Mouse (Mus musculus) liver, adult 2 months (tissue): ENCODE data around the gene Cygb. TPM values are rescaled to one million over a fixed set of nuclear protein-coding genes. Genes with fewer than 3 reads are reported as not detected.
A peak's percentile ranks its signal among the peaks of the same experiment; 100 is the strongest.

ENCODE experiments used
- DNase-seq: peaks from one replicate; pipeline ENCODE4 v3.0.0-alpha.2; 2011; ENCODE audit warnings: low read depth, low spot score; ENCODE audit errors: extremely low read depth
- H3K27ac ChIP-seq: fragments of 200-500 bp; replicated peaks from 2 replicates; pipeline ENCODE4 v1.5.1; 2012; ENCODE audit warnings: low read depth, mild to moderate bottlenecking, control low read depth, inconsistent platforms, low read length; ENCODE audit not compliant: insufficient read depth
- H3K27me3 ChIP-seq: fragments of 200-500 bp; 2 replicates; pipeline ENCODE4 v1.6.1; 2012; ENCODE audit warnings: mild to moderate bottlenecking, moderate library complexity, low read length, inconsistent platforms; ENCODE audit not compliant: control insufficient read depth, insufficient read depth
- H3K36me3 ChIP-seq: fragments of 200-500 bp; 2 replicates; pipeline ENCODE4 v1.6.1; 2012; ENCODE audit warnings: low read length, inconsistent platforms; ENCODE audit not compliant: control insufficient read depth, insufficient read depth
- H3K4me1 ChIP-seq: fragments of 200-500 bp; 2 replicates; pipeline ENCODE4 v1.6.1; 2011; ENCODE audit warnings: low read length; ENCODE audit not compliant: control insufficient read depth, insufficient read depth
- H3K4me3 ChIP-seq: fragments of 200-500 bp; 2 replicates; pipeline ENCODE4 v1.5.1; 2011; ENCODE audit warnings: low read depth, mild to moderate bottlenecking, control low read depth, low read length, moderate library complexity; ENCODE audit not compliant: insufficient read depth
- H3K79me2 ChIP-seq: fragments of 200-500 bp; 2 replicates; pipeline ENCODE4 v1.6.1; 2012; ENCODE audit warnings: inconsistent platforms, mild to moderate bottlenecking, low read length, moderate library complexity; ENCODE audit not compliant: control insufficient read depth, insufficient read depth
- H3K9ac ChIP-seq: fragments of 200-500 bp; 2 replicates; pipeline ENCODE4 v1.6.1; 2012; ENCODE audit warnings: low read depth, mild to moderate bottlenecking, control low read depth, inconsistent platforms, low read length
- CTCF ChIP-seq: fragments of 200-500 bp; IDR thresholded peaks from 2 replicates; pipeline ENCODE4 v1.5.1; 2011; ENCODE audit warnings: low read depth, low read length, control low read depth
- POLR2A ChIP-seq: fragments of 200-500 bp; IDR thresholded peaks from 2 replicates; pipeline ENCODE4 v1.6.1; 2011; ENCODE audit warnings: low read length, control low read depth; ENCODE audit not compliant: insufficient read depth; ENCODE audit errors: extremely low read depth
- WGBS: fragments of 180-500 bp; shearing (Covaris S2); methylation state at CpG from one replicate; pipeline ENCODE4 v1.1.7; 2018; 5-methylcytosine and 5-hydroxymethylcytosine counted together
- polyA plus RNA-seq: library from polyadenylated mRNA; depleted of rRNA; stranded (reverse); fragments of >200 nt; gene quantifications from 2 replicates; pipeline ENCODE4 v1.2.3, GENCODE M21; 2012
- total RNA-seq: library from RNA; depleted of rRNA; stranded (reverse); fragments of >200 nt; gene quantifications from 2 replicates; pipeline ENCODE4 v1.2.3, GENCODE M21; 2014

Cygb gene
- total and polyA plus RNA-seq, 2 experiments: 2.6 to 5.6 TPM

- Histone ChIP-seq H3K79me2 (no peaks in the 10 kb centered on the region), H3K27me3 (no peaks in the 10 kb centered on the region), H3K4me1 (no peaks in the 10 kb centered on the region), H3K4me3 (no peak overlapping the region), H3K36me3 (no peaks in the 10 kb centered on the region), H3K9ac (no peak overlapping the region), H3K27ac (no peak overlapping the region)
- DNase-seq: no peak
- TF ChIP-seq POLR2A: no peak
- TF ChIP-seq CTCF: no peak
- 82% methylated on average over 6 of the region's 6 CpGs for WGBS
These were observed 24.6 kb downstream of the Cygb start for GRCm38 (mm10) chr11:116629472-116629871.

GRCm38 (mm10) chr11:116628712-116629111 is 25.4 kb downstream of the Cygb start:
- peak; percentile 69 for DNase-seq
- TF ChIP-seq CTCF (peak; percentile 76), POLR2A (no peak)
- Histone ChIP-seq H3K79me2 (no peaks in the 10 kb centered on the region), H3K4me3 (no peak overlapping the region), H3K27me3 (no peaks in the 10 kb centered on the region), H3K27ac (no peak overlapping the region), H3K9ac (no peak overlapping the region), H3K36me3 (no peaks in the 10 kb centered on the region), H3K4me1 (no peaks in the 10 kb centered on the region)
- 55% methylated on average over 9 of the region's 9 CpGs for WGBS

GRCm38 (mm10) chr11:116627072-116628020 is 26.8 kb downstream of the Cygb start:
- Histone ChIP-seq H3K4me1 (peaks cover 7% of the 10 kb centered on the region), H3K79me2 (no peaks in the 10 kb centered on the region; the same call in 1 of the 2 replicates), H3K27me3 (no peaks in the 10 kb centered on the region), H3K36me3 (no peaks in the 10 kb centered on the region), H3K9ac (no peak overlapping the region), H3K4me3 (no peak overlapping the region), H3K27ac (no peak overlapping the region)
- DNase-seq: peak; percentile 33
- WGBS: 38% methylated on average over 10 of the region's 10 CpGs
- peak; percentile 51; the same call in 1 of the 2 replicates for TF ChIP-seq CTCF
- no peak for TF ChIP-seq POLR2A

GRCm38 (mm10) chr11:116626299-116627071 is 27.6 kb downstream of the Cygb start, which contains the start of gene Rhbdf2:
Rhbdf2 (minus strand) TSS chr11:116627019.
- Histone ChIP-seq H3K4me3 (no peak within 1 kb of the TSS), H3K36me3 (no peaks in the 10 kb centered on the region), H3K27me3 (no peaks in the 10 kb centered on the region), H3K9ac (no peak within 1 kb of the TSS), H3K27ac (no peak within 1 kb of the TSS), H3K4me1 (peaks cover 15% of the 10 kb centered on the region), H3K79me2 (no peaks in the 10 kb centered on the region; the same call in 1 of the 2 replicates)
- DNase-seq: no peak
- TF ChIP-seq POLR2A (no peak), CTCF (no peak)
- 84% methylated on average over 10 of the region's 10 CpGs for WGBS

GRCm38 (mm10) chr11:116625081-116626000 is 28.8 kb downstream of the Cygb start:
- H3K4me3 ChIP-seq: no peak overlapping the region
- H3K9ac ChIP-seq: no peak overlapping the region
- no peak overlapping the region for H3K27ac ChIP-seq
- DNase-seq: peak; percentile 39
- H3K4me1 ChIP-seq: peaks cover 24% of the 10 kb centered on the region
- WGBS: 85% methylated on average over 17 of the region's 17 CpGs
- no peaks in the 10 kb centered on the region; the same call in 1 of the 2 replicates for H3K79me2 ChIP-seq
- TF ChIP-seq CTCF (peak; percentile 83), POLR2A (no peak)
- H3K27me3 ChIP-seq: no peaks in the 10 kb centered on the region
- no peaks in the 10 kb centered on the region for H3K36me3 ChIP-seq
